Mouse (Mus musculus): ENCODE measurements at regions not wholly inside any gene's neighbourhood (a gene's known extent, or its start where the extent isn't known, plus 50 kb on each side); places are given as distances from the start of the nearest gene placed in this dataset.

DNA sequence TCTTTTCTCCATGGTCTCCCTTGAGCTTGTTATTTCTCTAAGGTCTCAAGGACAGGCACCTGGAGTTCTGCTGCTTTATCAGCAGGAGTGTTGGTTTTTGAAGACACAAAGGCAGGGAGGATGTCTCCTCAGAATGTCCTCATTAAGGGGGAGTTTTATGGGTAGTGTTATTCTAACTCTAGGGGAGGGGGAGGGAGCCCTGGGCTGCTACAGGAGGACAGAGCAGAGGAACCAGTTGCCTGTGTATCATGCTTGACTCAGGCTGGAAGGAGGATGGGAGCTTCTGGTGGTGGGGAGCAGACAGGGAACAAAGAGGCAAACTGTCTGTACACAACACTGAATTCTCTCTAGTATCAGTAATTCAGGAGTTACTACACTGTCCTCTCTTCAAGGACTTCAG lies 171.9 kb upstream of the Cntnap5a start:
- no peak for DNase-seq (ENCODE audit: low read depth, low spot score)

GRCm38 (mm10) chr1:115533746-115534145 lies 150.8 kb upstream of the Cntnap5a start:
- DNase-seq (ENCODE audit: low read depth, low spot score), result peak; percentile 10

- DNase-seq (ENCODE audit: low read depth, low spot score), result no peak
Measured at GRCm38 (mm10) chr1:115545994-115546393, 138.6 kb upstream of the Cntnap5a start.
